Mouse (Mus musculus): ENCODE results near the gene Calhm4.
"Not testable (repeated sequence)": the region's sequence is repeated elsewhere in the genome, so short reads cannot be mapped to it uniquely, and the experiment has no call there.

The Calhm4 gene

DNA sequence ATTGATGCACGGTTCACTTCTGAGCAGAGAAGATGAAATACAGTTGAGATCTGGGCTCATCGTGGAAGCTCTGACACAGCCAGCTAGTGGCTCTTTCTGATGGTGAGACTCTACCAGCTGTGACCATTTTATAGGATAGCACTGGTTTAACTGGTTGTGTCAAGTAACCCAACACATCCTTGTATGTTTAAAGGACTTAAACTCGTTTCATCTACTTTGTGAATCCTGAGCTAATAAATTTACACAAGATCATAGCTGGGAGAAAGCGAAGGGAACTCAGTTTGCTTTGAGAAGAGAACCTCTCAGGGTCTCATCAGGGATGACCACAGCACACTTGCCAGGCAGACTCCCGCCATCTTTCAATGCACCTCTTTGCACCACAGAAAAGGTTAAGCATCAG is at the start of gene Calhm4:
TSS of gene Calhm4 (minus strand) at position 101 of the 400 bp plus-strand sequence.
- no peak for DNase-seq (ENCODE audit: low read depth)

DNA sequence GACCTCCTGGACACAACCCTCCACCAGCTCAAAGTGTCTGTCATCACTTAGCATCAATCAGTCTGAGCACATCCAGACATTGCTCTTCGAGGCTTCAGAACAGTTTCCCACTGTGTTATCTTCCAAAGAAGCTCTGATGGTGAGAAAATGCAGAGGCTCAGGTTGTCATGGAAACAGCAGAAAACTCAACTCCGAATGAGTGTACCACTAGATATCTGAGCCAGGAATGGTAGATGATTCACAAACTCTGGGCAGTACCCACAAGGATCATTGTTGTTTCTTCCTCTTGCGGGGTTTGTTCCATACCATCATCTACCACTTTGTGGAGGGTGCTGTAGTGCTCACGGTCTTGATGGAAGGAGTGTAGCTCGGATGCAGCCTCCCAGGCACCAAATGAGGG is 47.8 kb upstream of the Calhm4 start:
- peak; percentile 60 for DNase-seq (ENCODE audit: low read depth)

GRCm38 (mm10) chr10:34090481-34090880 is 46.4 kb upstream of the Calhm4 start:
- peak; percentile 59 for DNase-seq (ENCODE audit: low read depth)

DNA sequence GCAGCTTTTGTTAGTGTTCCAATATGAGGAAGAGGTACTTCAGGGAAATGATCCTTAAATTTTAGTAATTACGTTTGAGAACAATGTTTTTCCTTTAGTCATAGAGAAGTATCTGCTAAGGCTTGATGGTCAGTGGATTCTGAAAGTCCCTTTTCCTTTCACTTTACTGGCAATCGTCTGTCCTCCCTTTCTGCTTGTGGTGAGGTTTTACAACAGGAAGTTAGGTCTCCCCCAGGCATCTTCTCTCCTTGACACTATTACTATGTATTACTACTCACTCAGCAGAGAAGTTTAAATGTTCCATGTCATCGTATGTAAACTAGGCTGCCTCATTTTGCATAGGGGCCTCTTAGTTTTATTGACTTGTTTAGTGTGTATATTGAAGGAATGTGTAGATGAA is 45.4 kb upstream of the Calhm4 start:
- no peak for DNase-seq (ENCODE audit: low read depth)

DNA sequence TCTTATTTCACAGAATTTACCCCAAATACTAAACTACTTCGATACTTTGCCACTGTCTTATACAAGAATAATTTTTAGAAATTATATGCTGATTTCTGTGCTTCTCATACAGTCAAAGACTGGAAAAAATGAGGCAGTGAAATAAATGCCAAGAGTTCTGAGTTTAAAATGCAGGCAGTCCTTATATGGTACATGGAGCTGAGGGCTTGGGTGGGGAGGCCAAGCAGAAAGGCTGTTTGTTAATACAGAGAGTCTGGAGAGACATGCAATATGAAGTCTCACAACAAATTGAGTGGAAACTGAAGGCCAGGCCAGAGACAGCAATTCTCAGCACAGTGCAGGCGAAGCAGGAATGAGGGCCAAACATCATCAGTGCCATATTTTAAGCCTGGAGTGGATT is 44.4 kb upstream of the Calhm4 start:
- DNase-seq (ENCODE audit: low read depth) = peak; percentile 21

GRCm38 (mm10) chr10:34086514-34086913 is 42.4 kb upstream of the Calhm4 start:
- no peak for DNase-seq (ENCODE audit: low read depth)

DNA sequence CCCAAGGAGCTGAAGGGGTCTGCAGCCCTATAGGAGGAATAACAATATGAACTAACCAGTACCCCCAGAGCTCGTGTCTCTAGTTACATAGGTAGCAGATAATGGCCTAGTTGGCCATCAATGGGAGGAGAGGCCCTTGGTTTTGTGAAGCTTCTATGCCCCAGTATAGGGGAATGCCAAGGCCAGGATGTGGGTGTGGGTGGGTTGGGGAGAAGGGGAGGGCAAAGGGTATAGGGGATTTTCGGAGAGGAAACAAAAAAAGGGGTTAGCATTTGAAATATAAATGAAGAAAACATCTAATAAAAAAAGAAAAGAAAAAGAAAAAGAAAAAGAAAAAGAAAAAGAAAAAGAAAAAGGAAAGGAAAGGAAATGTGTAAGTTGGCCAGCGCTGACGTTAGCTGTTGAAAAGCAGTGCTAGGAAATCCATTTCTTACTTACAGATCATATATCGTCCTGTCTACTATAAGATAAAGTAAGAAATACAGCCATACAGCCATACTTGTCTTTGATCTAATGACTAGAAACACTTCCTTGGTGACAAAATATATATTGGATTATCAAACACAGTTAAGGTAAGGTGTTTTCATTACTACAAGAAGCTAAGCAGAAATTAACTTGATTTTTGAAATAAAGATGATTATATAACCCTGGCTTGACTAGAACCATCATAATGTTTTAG is 30.6 kb upstream of the Calhm4 start:
- DNase-seq (ENCODE audit: low read depth) = no peak

DNA sequence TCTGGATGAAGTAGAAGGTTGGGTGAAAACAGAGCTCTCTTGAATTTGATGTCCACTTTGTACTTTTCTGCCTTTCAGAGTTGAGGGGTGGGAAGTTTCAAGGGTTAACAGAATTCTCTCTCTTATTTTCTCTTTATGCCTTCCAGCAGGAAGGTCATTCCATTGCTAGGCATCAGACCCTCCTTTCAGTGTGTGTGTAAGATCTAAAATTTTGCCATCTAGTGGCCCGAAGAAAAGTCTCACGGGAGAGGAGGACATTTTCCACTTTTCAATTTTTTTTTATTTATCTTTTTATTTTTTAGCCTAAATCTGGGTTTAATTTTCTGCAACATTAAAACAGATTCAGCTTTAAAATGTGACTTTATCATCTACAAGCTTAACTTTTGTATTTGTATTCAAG is 27.5 kb upstream of the Calhm4 start:
- peak; percentile 64 for DNase-seq (ENCODE audit: low read depth)

DNA sequence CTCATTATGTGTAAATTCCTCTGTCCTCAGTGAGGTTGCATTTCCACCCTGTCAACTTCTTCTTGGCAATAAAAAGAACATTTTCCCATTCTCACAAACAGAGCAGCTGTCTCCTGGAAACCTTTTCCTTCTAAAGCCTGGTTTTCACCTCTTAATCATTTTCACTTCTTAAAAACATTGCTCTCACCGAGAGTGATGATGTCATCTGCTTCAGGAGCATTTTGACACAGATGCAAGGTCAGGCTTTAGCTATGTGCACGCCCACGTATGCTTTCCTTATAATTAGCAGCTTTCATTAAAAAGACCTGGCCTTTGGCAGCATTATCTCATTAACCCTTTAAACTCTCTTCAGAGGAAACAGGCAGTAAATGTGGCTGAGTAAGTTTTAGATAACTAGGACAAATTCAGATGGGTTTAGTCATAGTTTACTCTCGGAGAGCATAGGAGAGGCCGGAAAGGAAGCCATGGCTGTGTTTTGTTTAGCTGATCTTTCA is 26.9 kb upstream of the Calhm4 start:
- peak; percentile 72 for DNase-seq (ENCODE audit: low read depth)

- peak; percentile 76 for DNase-seq (ENCODE audit: low read depth)
Measured at GRCm38 (mm10) chr10:34069606-34070005, 25.5 kb upstream of the Calhm4 start.

DNA sequence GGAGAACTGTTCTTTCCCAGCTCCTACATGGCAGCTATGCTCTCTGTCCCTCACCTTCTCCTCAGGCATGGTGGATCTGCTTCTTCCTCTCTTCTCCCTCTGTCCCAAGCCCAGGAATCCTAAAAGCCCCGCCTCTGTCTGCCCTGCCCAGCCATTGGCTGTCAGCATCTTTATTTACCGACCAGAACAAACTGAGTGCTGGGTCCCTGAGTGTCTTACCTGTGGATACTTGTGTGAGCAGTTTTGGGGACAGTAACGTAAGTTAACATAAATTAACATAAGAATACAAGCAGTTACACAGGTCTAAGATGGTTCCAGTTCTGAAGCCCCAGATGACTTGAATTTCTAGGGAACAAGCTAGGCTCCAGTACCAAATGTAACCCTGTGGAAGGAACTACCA is 22.5 kb upstream of the Calhm4 start:
- no peak for DNase-seq (ENCODE audit: low read depth)

DNA sequence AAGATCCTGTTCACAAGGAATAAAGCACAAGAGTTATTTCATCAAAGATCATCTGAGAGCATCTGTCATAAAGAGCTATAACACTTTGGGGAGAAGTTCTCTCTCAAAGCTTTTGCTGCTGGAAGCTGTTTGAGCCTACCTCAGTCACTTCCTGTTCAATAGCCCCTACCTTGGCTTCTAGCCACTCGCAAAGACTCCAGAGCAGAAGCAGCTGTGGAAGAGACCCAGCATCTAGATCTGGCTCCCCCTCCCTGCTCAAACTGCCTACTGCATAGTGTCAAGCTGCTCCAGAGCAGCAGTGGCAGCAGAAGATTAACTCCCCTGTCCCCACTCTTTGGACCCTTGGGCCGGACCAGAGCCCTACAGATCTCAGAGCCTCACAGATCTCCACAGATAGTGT is 9.9 kb upstream of the Calhm4 start:
- no peak for DNase-seq (ENCODE audit: low read depth)

GRCm38 (mm10) chr10:34037401-34037800 is 6.7 kb downstream of the Calhm4 start, which contains the start of gene Trappc3l:
TSS of gene Trappc3l (plus strand) at chr10:34037597.
- DNase-seq (ENCODE audit: low read depth) = no peak

- peak; percentile 80 for DNase-seq (ENCODE audit: low read depth)
Measured at GRCm38 (mm10) chr10:34036587-34036986, 7.5 kb downstream of the Calhm4 start.

DNA sequence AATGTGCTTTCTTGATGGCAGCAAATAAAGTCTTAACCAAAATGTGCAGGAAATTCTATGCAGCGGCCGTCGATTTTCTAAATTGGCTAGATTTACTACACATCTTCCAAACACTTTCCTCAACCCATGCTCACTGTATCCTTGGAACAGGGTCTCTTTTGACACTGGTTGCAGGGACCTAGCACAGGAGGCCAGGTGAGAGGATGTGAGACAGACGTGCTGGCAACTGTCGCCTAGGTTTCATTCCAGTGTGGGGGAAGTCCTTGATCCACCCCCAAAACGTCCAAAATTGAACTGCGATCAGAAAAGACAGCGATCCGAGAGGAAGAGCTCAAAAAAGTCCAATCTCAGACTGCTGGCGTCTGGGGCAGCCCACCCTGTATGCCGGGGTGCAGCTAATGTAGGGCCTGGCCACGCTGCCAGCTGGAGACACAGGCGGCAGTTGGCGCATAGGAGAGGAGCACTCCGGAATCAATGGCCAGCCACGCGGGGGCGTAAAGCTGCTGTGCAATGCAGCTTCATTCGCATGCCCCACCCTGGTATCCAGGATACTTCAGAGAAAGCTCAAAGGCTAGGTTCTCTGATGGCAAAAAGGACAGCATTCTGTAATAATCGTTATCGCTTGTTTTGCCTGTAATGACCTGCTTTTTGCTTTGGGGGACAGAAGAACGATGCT is 10.3 kb downstream of the Calhm4 start:
- peak; percentile 87 for DNase-seq (ENCODE audit: low read depth)

GRCm38 (mm10) chr10:34030322-34030721 is 13.8 kb downstream of the Calhm4 start:
- DNase-seq (ENCODE audit: low read depth) = no peak

GRCm38 (mm10) chr10:34019302-34020075 is 24.6 kb downstream of the Calhm4 start, which contains the start of gene Rwdd1:
TSS of gene Rwdd1 (minus strand) at chr10:34019624.
- peak; percentile 99 for DNase-seq (ENCODE audit: low read depth)

DNA sequence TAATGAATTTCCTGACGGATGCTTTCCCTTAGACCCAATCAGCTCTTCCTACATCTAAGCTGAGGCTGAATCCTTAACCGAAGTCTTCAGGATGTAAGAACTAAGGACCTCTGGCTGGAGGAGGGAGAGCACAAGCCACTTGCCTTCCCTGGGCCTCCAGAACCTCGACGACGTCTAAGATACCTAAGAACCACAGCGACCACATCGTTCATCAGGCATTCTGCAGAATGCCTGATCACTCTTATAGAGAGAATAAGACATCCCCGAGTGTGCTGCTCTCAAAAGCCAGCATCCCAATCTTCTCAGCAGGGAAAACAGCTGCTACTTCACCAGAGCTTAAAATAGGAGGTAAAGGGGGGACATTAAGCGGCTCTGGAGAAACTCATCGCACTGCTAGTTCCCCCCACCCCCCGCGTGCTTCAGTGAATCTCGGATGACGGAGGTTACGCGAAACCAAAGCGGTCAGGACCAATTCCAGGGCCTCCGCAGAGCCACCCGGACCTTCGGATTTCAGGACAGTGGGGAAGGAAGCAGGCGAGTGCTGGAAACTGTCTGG is 25.3 kb downstream of the Calhm4 start:
- DNase-seq (ENCODE audit: low read depth) = peak; percentile 60

DNA sequence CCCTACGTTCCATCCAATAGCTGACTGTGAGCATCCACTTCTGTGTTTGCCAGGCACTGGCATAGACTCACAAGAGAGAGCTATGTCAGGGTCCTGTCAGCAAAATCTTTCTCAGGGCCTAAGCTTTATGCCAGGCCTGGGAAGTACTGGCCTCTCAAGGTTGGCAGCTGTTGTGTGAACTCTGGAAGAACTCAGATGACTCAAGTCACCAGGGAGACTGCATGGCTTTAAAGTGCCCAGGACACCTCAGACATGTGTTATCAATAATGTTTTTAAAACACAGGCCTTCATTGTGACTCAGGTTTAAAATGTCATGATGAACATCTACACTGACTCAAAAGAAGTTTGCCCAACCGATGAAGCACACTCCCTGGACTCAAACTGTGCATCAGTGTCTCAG is 30.9 kb downstream of the Calhm4 start:
- DNase-seq (ENCODE audit: low read depth) = peak; percentile 77

GRCm38 (mm10) chr10:34012581-34012980 is 31.5 kb downstream of the Calhm4 start:
- no peak for DNase-seq (ENCODE audit: low read depth)

DNA sequence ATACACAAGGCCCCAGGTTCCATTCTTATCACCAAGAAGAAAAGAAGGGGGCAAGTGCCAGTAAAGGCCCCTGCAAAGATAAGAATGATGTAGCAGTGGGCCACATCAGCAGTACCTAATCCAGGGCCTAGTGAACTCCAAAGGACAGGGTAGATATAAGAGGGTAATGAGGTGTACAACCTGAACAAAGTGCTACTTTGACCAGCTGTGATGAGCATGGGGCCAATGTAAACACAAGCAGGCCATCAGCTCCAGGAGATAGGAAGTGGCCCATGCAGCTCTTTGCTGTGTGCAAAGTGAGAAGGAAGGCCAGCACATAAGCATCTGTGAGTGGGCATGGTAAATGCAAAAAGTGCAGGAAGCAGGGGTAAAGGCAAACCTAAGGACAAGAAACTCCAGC is 45.7 kb downstream of the Calhm4 start:
- no peak for DNase-seq (ENCODE audit: low read depth)

DNA sequence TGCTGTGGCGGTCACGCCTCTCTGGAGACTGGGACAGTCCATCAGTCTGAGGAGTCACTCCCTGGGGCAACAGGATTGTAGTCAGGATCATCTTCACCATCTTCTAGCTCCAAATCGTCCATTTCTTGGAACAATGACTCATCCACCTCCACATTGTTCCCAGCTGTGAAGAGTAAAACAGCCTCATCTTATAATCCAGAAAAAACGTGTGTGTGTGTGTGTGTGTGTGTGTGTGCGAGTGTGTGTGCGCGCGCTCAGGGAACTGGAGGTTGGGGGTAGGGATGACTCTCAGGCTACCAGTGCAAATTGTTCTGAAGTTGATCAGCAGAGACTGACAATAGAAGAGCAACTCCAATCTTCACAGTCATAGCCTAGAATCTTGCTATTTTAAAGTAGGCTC is 47.4 kb downstream of the Calhm4 start:
- DNase-seq (ENCODE audit: low read depth) = not testable (repeated sequence)

Measured in NIH3T3 (cell line).